Mouse (Mus musculus): ENCODE results near the gene Ssr4. TPM values are rescaled to one million over a fixed set of nuclear protein-coding genes. Genes with fewer than 3 reads are reported as not detected.

Gene Ssr4
- polyA plus RNA-seq, 1 experiment from 2014 or later, result 124 TPM

DNA sequence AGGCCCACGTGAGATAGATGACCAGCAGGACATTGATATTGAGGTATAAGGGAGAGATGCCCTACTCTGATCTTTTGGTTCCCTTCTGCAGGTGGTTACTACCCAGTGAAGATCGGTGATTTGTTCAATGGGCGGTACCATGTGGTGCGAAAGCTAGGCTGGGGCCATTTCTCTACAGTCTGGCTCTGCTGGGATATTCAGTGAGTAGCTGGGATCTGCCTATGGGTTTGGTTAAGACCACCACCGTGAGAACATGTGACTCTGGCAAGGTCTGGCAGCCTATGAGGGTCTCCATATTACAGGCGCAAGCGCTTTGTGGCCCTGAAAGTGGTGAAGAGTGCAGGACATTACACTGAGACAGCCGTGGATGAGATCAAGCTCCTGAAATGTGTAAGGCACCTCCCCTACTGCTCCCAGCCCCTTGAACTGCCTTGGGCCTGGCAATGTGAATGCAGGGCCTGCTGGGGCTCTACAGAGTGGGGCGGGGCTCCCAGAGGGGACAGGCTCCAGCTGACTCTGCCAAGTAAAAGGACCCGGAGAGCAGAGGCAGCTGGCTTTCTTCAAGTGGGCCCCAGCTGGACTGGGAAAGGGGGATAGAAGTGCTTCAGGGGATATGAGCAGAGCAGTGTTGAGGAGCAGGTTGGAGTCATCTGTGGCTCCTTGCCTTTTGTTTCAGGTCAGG, 11.9 kb upstream of the Ssr4 start:
- peaks cover 5% of the 10 kb centered on the region; the same call in 1 of the 2 replicates for H3K4me1 ChIP-seq
- H3K9me3 ChIP-seq, result no peaks in the 10 kb centered on the region
- H3K4me3 ChIP-seq, result no peak overlapping the region
- peaks cover 42% of the 10 kb centered on the region for H3K36me3 ChIP-seq (replicated peaks)
- H3K27me3 ChIP-seq (ENCODE audit: poor library complexity, severe bottlenecking), result peaks cover 15% of the 10 kb centered on the region; the same call in 1 of the 2 replicates
- DNase-seq (ENCODE audit: extremely low spot score, low spot score), result no peak
- WGBS, result 71% methylated on average over 10 of the region's 10 CpGs
- H3K27ac ChIP-seq, result no peak overlapping the region

DNA sequence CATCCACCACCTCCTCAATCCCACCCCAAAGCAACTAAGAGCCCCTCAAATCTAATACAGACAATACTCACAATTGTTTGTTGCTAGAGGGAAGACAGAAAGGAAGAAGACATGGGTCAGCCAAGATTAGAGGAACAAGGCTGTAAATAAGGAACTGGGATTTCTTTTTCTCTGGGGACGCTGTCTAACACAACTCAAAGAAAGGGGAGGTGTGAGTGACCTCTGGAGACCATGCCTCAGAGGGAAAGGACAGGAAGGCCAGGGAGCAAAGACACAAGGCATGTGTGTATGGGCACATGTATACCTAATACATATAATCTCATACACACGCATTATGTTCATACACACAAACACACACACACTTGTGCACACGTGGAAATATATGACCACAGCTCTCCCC, 4.6 kb upstream of the Ssr4 start:
- Histone ChIP-seq H3K4me3 (no peak overlapping the region), H3K9me3 (0 out of 2 replicates have a peak, but pooled peaks cover 3% of the 10 kb centered on the region), H3K27ac (no peak overlapping the region), H3K36me3 (replicated peaks) (peaks cover 56% of the 10 kb centered on the region), H3K27me3 (ENCODE audit: poor library complexity, severe bottlenecking) (peaks cover 10% of the 10 kb centered on the region; the same call in 1 of the 2 replicates), H3K4me1 (peaks cover 10% of the 10 kb centered on the region)
- 90% methylated on average over 3 of the region's 3 CpGs for WGBS
- no peak for DNase-seq (ENCODE audit: extremely low spot score, low spot score)

DNA sequence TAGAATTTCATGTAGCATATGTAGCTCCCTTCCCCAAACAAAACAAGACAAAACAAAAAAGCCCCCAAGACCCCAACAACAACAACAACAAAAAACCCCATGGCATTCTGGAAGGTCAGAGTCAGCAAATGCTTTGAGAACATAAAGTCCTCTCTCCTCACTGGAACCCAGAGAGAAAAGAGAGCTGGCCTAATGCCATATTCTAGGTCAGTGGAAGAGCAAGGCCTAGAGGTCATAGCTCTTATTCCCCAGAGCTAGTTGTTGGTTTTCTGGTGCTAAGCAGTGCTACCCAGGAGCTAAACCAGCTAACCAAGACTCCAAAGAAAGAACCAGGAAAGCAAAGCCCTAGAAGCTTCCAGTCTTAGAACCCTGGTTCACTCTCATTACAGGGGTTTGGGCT, 1.2 kb upstream of the Ssr4 start:
- H3K27ac ChIP-seq, result peak overlapping the region; percentile 92
- peak overlapping the region; percentile 67 for H3K4me3 ChIP-seq
- H3K36me3 ChIP-seq (replicated peaks), result peaks cover 44% of the 10 kb centered on the region
- peaks cover 21% of the 10 kb centered on the region for H3K4me1 ChIP-seq
- peaks cover 35% of the 10 kb centered on the region; the same call in 1 of the 2 replicates for H3K27me3 ChIP-seq (ENCODE audit: poor library complexity, severe bottlenecking)
- 0 out of 2 replicates have a peak, but pooled peaks cover 3% of the 10 kb centered on the region for H3K9me3 ChIP-seq
- DNase-seq (ENCODE audit: extremely low spot score, low spot score), result no peak

DNA sequence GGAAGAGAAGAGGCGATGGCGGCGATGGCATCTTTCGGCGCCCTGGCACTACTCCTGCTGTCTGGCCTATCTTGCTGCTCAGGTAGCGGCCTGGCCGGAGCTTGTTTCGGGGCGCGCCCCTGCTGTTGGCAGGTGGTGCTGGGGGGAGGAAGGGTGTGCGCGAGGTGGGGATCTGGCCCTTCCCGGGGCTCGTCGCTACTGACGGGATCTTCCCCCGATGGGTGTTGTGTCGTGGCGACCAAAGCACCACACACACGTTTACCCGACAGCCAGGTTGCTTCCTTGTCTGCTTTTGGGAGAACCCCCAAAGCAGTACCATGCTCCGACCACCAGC, 364 bp downstream of the Ssr4 start:
- peaks cover 42% of the 10 kb centered on the region for H3K36me3 ChIP-seq (replicated peaks)
- peaks cover 21% of the 10 kb centered on the region for H3K4me1 ChIP-seq
- peaks cover 35% of the 10 kb centered on the region; the same call in 1 of the 2 replicates for H3K27me3 ChIP-seq (ENCODE audit: poor library complexity, severe bottlenecking)
- H3K9me3 ChIP-seq, result 0 out of 2 replicates have a peak, but pooled peaks cover 3% of the 10 kb centered on the region
- H3K4me3 ChIP-seq, result peak overlapping the region; percentile 67
- H3K27ac ChIP-seq, result peak overlapping the region; percentile 92
- 28% methylated on average over 22 of the region's 22 CpGs for WGBS
- no peak for DNase-seq (ENCODE audit: extremely low spot score, low spot score)

DNA sequence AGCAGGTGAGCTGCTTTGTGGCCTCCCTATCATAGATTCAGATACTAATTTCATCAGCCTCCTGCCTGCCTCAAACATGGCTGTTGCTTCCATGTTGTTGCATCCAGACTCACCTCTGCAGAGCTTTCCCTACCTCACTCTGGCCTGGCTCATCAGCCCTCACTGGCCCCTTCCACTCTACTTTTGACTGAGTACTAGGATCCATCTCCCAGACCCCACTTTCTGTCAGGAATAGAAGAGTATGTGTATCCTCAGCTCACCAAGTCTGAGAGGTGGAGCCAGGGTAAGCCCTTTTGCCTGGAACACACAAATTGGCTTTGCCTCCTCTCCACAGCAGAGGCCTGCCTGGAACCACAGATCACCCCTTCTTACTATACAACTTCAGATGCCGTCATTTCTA, 1.7 kb downstream of the Ssr4 start:
- peak overlapping the region; percentile 67; the same call in 1 of the 2 replicates for H3K4me3 ChIP-seq
- no peak for DNase-seq (ENCODE audit: extremely low spot score, low spot score)
- peaks cover 36% of the 10 kb centered on the region for H3K36me3 ChIP-seq (replicated peaks)
- WGBS, result 96% methylated on average over 1 of the region's 1 CpGs
- no peak overlapping the region for H3K27ac ChIP-seq
- H3K27me3 ChIP-seq (ENCODE audit: poor library complexity, severe bottlenecking), result peaks cover 38% of the 10 kb centered on the region; the same call in 1 of the 2 replicates
- peaks cover 23% of the 10 kb centered on the region for H3K4me1 ChIP-seq
- 0 out of 2 replicates have a peak, but pooled peaks cover 3% of the 10 kb centered on the region for H3K9me3 ChIP-seq

DNA sequence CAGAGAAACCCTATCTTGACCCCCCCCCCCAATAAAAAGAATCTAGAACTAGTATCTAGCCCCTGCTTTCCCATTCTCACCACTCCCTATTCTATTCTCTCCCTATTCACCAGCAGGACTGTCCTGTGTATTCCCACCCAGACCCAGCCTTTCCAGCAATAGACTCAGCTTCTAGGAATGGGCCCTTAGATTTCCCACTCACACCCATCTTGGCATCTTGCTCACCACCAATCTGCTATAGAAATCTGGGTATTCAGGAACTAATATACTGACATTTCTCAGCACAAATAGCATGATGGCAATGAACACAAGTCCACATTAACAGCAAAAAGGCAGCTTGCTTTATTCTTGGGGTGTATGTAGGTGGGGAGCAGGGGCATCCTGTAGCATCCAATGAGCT, 6.2 kb downstream of the Ssr4 start:
- Histone ChIP-seq H3K9me3 (no peaks in the 10 kb centered on the region), H3K4me3 (no peak overlapping the region), H3K36me3 (replicated peaks) (peaks cover 47% of the 10 kb centered on the region), H3K27me3 (ENCODE audit: poor library complexity, severe bottlenecking) (peaks cover 38% of the 10 kb centered on the region), H3K27ac (no peak overlapping the region), H3K4me1 (peaks cover 11% of the 10 kb centered on the region)
- DNase-seq (ENCODE audit: extremely low spot score, low spot score), result no peak

DNA sequence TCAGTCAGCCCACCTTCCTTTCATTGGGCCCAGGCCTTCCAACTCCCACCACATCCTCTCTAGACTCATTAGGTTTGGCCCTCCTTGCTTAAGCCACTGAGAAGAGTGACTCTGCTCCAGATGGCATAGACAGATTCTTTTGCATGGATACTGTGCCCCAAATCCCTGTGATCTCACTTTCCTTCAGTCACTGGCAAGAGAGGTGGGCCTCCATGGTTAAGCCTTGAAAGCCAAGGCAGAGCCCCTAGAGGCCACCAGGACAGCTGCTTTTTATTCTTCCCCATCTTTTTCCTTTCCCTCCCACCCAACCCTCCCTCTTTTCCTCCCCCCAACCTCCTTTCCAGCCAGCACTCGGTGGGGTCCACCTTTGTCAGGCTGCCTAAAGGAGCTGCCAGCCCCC, 6.7 kb downstream of the Ssr4 start:
- 29% methylated on average over 1 of the region's 1 CpGs for WGBS
- no peak for DNase-seq (ENCODE audit: extremely low spot score, low spot score)
- no peak overlapping the region for H3K4me3 ChIP-seq
- peaks cover 34% of the 10 kb centered on the region for H3K27me3 ChIP-seq (ENCODE audit: poor library complexity, severe bottlenecking)
- no peaks in the 10 kb centered on the region for H3K9me3 ChIP-seq
- H3K4me1 ChIP-seq, result peaks cover 6% of the 10 kb centered on the region
- H3K27ac ChIP-seq, result no peak overlapping the region
- peaks cover 47% of the 10 kb centered on the region for H3K36me3 ChIP-seq (replicated peaks)

DNA sequence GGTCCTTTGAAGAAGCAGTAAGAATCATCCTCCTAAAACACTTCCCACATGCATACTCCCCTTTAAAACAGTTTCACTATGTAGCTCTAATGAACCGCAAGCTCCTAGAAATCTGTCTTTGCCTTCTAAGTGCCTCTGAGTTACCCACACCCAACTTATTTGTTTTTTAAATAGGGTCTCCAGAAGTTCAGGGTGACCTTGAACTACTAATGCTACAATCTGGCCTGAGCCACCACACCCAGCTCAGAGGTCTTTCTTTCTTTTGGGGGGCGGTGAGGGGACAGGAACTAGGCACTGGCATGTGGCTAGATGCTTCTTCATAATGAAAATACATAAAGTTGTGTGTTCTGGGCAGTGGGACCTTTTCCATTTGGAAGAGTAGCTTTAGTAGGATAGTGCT, 10.7 kb downstream of the Ssr4 start:
- Histone ChIP-seq H3K9me3 (no peaks in the 10 kb centered on the region), H3K4me3 (no peak overlapping the region), H3K4me1 (peaks cover 5% of the 10 kb centered on the region; the same call in 1 of the 2 replicates), H3K27ac (no peak overlapping the region), H3K27me3 (ENCODE audit: poor library complexity, severe bottlenecking) (peaks cover 37% of the 10 kb centered on the region), H3K36me3 (replicated peaks) (peaks cover 11% of the 10 kb centered on the region; the same call in 1 of the 2 replicates)
- 94% methylated on average over 2 of the region's 2 CpGs for WGBS
- no peak for DNase-seq (ENCODE audit: extremely low spot score, low spot score)

DNA sequence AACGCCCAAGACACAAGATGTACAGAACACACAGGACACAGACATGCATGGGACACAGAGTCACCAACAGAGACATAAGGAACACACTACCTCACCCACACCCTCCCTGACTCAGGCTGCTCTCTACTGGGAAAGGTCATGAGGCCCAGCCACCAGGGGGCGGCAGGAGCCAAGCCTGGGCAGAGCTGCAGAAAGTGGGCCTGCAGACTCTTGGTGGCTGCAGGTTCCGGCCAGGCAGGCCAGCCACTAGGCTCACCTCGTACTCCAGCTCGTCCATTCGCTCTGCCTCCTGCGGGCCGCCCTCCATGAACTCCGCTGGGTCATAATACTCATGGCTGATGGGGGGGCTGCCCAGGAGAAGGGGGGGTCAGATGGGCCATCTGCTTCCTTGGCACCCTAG, 11.7 kb downstream of the Ssr4 start:
- Histone ChIP-seq H3K9me3 (no peaks in the 10 kb centered on the region), H3K36me3 (replicated peaks) (peaks cover 11% of the 10 kb centered on the region; the same call in 1 of the 2 replicates), H3K27ac (no peak overlapping the region), H3K27me3 (ENCODE audit: poor library complexity, severe bottlenecking) (peaks cover 34% of the 10 kb centered on the region), H3K4me1 (peaks cover 2% of the 10 kb centered on the region; the same call in 1 of the 2 replicates), H3K4me3 (no peak overlapping the region)
- DNase-seq (ENCODE audit: extremely low spot score, low spot score), result peak; percentile 66
- WGBS, result 46% methylated on average over 7 of the region's 9 CpGs

DNA sequence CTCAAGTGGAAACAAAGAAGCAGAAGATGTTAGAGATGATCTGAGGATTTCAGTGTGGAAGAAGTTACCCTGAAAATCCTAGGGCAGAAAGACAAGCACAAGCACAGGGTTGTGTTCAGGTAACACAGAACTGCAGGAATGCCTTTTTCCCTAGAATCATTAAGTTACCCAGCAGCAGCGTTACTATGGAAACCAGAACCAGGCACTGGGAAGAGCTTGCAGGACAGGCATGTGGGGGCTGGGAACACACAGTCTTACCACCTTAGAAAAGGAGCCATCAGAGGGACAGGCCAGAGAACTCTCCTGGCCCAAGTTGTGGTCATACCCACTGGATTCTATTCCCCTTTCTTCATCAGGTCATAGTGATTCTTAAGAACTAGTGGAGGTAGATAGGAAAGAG, 19.0 kb downstream of the Ssr4 start:
- Histone ChIP-seq H3K9me3 (no peaks in the 10 kb centered on the region), H3K4me3 (no peak overlapping the region), H3K27me3 (ENCODE audit: poor library complexity, severe bottlenecking) (0 out of 2 replicates have a peak, but pooled peaks cover under 1% of the 10 kb centered on the region), H3K4me1 (peaks cover 6% of the 10 kb centered on the region), H3K36me3 (replicated peaks) (no peaks in the 10 kb centered on the region), H3K27ac (no peak overlapping the region)
- DNase-seq (ENCODE audit: extremely low spot score, low spot score), result no peak
- 85% methylated on average over 1 of the region's 1 CpGs for WGBS

DNA sequence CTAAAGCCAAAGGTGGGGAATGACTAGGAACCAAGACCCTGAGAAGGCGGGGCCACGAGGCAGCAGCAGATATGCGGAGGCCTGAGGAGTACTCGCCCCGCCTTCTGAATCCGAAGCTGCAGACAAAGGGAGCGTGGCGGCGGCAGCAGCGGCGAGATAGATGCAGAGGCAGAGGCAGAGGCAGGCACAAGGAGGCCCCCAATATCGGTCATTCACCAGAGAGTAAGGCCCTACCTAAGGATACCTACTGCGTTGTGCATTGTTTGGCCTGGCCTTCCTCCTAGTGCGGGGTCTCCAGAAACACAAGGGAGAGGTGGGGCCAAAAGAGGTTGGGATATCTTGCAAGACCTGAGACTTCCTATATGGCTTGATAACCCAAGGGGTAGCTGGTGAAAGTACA, 28.2 kb downstream of the Ssr4 start:
- DNase-seq (ENCODE audit: extremely low spot score, low spot score), result peak; percentile 45
- peak overlapping the region; percentile 87 for H3K27ac ChIP-seq
- 9% methylated on average over 14 of the region's 14 CpGs for WGBS
- H3K4me1 ChIP-seq, result peaks cover 9% of the 10 kb centered on the region
- peak overlapping the region; percentile 45 for H3K4me3 ChIP-seq
- peaks cover 10% of the 10 kb centered on the region; the same call in 1 of the 2 replicates for H3K27me3 ChIP-seq (ENCODE audit: poor library complexity, severe bottlenecking)
- no peaks in the 10 kb centered on the region for H3K36me3 ChIP-seq (replicated peaks)
- no peaks in the 10 kb centered on the region for H3K9me3 ChIP-seq

DNA sequence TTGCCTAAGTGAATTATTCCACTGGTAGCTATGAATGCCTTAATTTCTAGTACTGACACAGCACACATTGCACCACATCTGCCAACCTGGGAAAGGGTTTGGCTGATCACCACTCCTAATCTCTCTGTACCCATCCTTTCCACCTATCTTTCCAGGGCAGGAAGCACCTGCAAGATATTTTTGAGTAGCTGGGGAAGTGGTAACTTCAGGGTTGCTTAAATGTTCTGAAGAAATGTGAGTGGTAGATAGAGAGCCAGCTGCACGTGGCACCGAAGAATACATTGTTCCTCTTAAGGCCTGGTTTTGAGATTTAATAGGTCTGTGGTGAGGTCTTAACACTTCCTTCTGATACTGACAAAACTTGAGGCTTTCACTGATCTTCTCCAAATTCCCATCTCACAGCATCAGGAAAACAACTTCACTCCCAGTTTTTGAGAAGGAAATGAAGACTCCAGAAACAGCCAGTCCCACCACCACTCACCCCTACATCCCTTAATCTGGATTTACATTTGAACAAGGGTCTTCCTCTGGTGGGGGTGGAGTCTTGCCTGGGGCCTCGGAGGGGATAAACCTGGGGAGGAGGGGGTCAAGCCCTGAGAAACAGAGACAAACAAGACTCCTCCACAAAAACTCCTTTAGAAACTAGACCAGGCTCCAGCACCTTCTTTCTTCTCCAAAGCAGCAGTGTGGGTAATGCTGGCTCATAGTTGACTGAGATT, 29.9 kb downstream of the Ssr4 start:
- Histone ChIP-seq H3K4me3 (no peak overlapping the region), H3K36me3 (replicated peaks) (no peaks in the 10 kb centered on the region), H3K9me3 (no peaks in the 10 kb centered on the region), H3K27ac (no peak overlapping the region), H3K4me1 (peaks cover 9% of the 10 kb centered on the region), H3K27me3 (ENCODE audit: poor library complexity, severe bottlenecking) (peaks cover 10% of the 10 kb centered on the region; the same call in 1 of the 2 replicates)
- WGBS, result 54% methylated on average over 3 of the region's 3 CpGs
- no peak for DNase-seq (ENCODE audit: extremely low spot score, low spot score)

DNA sequence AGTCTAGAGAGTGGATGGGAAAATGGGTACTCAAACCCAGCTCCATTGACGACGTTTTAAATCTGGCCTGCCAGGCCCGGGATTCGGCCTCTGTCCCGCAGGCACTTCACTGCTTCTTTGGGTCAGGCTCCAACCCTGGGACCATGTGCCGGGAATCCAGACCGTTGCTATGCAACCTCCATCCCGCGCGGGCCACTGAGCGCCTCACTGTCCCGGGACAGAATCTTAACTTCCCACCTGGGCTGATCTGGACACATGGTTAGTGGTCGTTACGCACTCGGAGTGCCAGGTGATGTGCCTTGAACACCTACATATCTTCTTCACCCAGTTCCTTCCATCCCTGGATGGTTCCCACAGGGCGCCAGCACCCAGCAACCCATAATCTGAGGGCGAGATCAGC, 36.9 kb downstream of the Ssr4 start:
- peaks cover 43% of the 10 kb centered on the region for H3K27me3 ChIP-seq (ENCODE audit: poor library complexity, severe bottlenecking)
- H3K4me3 ChIP-seq, result peak overlapping the region; percentile 65
- peaks cover 23% of the 10 kb centered on the region for H3K4me1 ChIP-seq
- WGBS, result 9% methylated on average over 17 of the region's 17 CpGs
- no peaks in the 10 kb centered on the region for H3K36me3 ChIP-seq (replicated peaks)
- peak overlapping the region; percentile 87 for H3K27ac ChIP-seq
- no peaks in the 10 kb centered on the region for H3K9me3 ChIP-seq
- peak; percentile 21 for DNase-seq (ENCODE audit: extremely low spot score, low spot score)

All from forebrain, embryonic 10.5 days (tissue).